Mouse (Mus musculus): ENCODE measurements around the gene AC140267.1.

AC140267.1 gene

GRCm38 (mm10) chr15:80228071-80228800 is 7.4 kb upstream of the AC140267.1 start:
- DNase-seq (ENCODE audit: low spot score): no peak

DNA sequence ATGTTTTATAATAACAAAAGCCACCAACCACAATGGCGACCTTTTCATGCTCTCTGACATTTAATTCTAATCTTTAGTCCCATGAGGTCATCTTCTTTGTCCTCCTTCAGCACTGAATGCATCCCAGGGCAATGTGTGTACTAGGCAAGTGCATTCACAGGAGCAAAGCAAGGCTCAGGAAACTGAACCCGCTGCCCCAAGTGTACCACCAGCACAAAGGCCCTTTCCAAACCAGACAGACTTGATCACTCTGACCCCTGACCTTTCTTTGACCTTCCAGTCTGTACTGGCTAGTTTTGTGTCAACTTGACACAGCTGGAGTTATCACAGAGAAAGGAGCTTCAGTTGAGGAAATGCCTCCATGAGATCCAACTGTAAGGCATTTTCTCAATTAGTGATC is 3.3 kb upstream of the AC140267.1 start:
- no peak for DNase-seq (ENCODE audit: low spot score)

DNA sequence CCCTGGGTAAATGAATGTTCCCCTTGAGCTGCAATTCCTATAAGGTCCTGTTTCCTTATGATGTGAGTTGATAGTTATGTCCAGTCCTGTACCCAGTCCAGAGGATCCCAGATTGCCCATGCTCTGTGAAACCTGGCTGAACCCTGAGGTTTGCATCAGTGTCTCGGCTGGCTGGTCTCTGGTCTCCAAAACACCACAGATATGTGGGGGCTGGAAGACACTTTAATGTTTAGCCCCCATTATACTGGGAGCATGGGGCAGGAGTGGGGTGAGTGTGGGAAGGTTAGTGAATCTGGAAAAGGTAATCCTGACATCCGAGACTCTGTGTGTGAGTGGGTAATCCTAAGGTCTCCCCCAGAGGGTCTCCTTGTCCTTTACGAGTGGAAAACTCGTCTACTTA is 2.6 kb upstream of the AC140267.1 start:
- DNase-seq (ENCODE audit: low spot score): no peak

GRCm38 (mm10) chr15:80233733-80234509 is 1.7 kb upstream of the AC140267.1 start, which contains the start of gene Mief1:
Gene Mief1 (plus strand): TSS chr15:80234018.
- DNase-seq (ENCODE audit: low spot score): peak; percentile 97

DNA sequence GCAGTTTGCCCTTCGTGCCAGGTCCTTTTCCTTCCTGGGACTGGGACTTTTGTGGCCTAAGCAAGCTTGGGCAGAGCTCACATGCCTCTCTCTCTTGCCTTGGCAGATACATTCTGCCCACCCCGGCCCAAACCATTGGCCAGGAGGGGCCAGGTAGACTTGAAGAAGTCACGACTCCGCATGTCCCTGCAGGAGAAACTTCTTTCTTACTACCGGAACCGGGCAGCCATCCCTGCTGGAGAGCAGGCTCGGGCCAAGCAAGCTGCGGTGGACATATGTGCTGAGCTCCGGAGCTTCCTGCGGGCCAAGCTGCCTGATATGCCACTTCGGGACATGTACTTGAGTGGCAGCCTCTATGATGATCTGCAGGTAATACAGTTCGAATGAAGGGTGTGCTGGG is 12.5 kb downstream of the AC140267.1 start:
- DNase-seq (ENCODE audit: low spot score): no peak

- DNase-seq (ENCODE audit: low spot score): no peak
Observed at GRCm38 (mm10) chr15:80248596-80248995, 13.0 kb downstream of the AC140267.1 start.

- DNase-seq (ENCODE audit: low spot score): no peak
Observed at GRCm38 (mm10) chr15:80249672-80250071, 14.0 kb downstream of the AC140267.1 start.

- DNase-seq (ENCODE audit: low spot score): peak; percentile 57
Observed at GRCm38 (mm10) chr15:80250586-80250985, 15.0 kb downstream of the AC140267.1 start.

DNA sequence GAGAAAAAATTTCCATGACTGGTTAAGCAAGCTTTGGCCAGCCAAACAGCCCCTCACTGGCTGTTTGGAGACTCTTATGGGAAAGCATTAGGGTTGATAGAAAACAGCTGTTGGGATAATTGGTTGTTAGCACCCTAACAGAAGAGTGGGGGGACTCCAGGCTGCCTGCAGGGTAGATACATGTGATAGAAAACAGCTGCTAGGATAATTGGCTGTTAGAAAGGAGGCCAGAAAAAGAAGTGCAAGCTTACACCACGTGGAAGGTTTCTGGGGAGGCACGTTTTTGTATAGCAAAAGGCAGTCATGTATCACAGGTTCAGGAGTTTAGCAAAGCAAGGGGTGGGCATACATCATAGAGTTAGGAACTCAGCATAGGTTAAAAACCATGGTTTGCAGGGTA is 17.9 kb downstream of the AC140267.1 start:
- DNase-seq (ENCODE audit: low spot score): no peak

DNA sequence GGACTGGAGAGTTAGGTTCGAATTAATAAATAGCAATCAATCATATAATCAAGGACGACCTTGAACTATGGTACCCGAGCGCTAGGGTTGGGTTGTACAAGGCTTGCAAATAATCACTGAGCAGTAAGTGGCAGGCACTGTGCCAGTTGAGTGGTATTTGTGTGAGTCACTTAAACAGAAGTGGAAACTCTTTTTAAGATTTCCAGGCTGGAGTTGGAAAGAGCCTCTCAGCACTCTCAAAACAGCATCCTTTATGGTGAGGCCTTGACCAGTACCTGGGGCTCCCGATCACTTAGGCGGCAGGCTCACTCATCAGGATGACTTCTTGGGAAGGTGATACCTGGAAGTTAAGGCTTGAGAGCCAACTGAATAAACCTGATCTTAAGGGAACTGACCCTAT is 18.6 kb downstream of the AC140267.1 start:
- DNase-seq (ENCODE audit: low spot score): no peak

- peak; percentile 98 for DNase-seq (ENCODE audit: low spot score)
Observed at GRCm38 (mm10) chr15:80254847-80255645, 19.4 kb downstream of the AC140267.1 start, which contains the start of gene Atf4. Gene Atf4 (plus strand): TSS chr15:80255184.

DNA sequence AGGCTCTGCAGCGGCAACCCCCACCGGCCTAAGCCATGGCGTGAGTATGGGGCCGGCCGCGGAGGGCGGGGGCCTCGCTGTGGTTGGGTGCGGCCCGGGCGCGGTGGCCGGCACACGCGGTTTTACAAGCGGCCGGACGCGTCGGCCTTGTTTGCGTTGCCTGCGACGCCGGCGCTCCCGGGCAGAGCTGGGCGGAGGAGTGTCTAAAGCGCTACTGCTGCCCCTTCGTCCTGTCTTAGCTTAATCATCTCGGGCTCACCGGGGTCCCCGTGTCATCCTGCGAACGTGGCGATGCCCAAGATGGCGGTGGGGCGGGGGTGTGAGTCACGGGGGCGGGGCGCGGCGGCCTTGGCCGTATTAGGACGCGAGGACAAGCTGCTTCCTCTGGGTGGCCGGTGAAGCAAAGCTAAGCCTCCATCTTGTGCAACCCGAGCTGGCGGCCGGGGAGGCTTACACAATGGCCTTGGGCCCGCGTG is 20.0 kb downstream of the AC140267.1 start:
- peak; percentile 75 for DNase-seq (ENCODE audit: low spot score)

DNA sequence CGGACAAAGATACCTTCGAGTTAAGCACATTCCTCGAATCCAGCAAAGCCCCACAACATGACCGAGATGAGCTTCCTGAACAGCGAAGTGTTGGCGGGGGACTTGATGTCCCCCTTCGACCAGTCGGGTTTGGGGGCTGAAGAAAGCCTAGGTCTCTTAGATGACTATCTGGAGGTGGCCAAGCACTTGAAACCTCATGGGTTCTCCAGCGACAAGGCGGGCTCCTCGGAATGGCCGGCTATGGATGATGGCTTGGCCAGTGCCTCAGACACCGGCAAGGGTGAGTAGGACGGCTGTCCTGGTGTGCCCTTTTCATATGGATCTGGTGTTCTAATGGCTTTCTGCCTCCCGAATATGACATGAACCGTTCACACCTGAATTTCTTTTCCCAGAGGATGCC is 20.6 kb downstream of the AC140267.1 start:
- DNase-seq (ENCODE audit: low spot score): no peak

DNA sequence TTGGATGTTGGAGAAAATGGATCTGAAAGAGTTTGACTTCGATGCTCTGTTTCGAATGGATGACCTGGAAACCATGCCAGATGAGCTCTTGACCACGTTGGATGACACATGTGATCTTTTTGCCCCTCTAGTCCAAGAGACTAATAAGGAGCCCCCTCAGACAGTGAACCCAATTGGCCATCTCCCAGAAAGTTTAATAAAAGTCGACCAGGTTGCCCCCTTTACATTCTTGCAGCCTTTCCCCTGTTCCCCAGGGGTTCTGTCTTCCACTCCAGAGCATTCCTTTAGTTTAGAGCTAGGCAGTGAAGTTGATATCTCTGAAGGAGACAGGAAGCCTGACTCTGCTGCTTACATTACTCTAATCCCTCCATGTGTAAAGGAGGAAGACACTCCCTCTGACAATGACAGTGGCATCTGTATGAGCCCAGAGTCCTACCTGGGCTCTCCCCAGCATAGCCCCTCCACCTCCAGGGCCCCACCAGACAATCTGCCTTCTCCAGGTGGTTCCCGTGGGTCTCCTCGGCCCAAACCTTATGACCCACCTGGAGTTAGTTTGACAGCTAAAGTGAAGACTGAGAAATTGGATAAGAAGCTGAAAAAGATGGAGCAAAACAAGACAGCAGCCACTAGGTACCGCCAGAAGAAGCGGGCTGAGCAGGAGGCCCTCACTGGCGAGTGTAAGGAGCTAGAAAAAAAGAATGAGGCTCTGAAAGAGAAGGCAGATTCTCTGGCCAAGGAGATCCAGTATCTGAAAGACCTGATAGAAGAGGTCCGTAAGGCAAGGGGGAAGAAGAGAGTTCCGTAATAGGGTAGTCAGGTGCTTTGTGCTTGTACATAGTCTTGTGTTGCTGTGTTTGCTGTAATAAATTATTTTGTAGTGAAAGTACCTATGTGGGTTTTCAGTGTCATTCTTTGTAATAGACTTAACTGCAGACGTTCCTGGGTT is 21.3 kb downstream of the AC140267.1 start:
- no peak for DNase-seq (ENCODE audit: low spot score)

GRCm38 (mm10) chr15:80257602-80258239 is 22.1 kb downstream of the AC140267.1 start:
- DNase-seq (ENCODE audit: low spot score): no peak

DNA sequence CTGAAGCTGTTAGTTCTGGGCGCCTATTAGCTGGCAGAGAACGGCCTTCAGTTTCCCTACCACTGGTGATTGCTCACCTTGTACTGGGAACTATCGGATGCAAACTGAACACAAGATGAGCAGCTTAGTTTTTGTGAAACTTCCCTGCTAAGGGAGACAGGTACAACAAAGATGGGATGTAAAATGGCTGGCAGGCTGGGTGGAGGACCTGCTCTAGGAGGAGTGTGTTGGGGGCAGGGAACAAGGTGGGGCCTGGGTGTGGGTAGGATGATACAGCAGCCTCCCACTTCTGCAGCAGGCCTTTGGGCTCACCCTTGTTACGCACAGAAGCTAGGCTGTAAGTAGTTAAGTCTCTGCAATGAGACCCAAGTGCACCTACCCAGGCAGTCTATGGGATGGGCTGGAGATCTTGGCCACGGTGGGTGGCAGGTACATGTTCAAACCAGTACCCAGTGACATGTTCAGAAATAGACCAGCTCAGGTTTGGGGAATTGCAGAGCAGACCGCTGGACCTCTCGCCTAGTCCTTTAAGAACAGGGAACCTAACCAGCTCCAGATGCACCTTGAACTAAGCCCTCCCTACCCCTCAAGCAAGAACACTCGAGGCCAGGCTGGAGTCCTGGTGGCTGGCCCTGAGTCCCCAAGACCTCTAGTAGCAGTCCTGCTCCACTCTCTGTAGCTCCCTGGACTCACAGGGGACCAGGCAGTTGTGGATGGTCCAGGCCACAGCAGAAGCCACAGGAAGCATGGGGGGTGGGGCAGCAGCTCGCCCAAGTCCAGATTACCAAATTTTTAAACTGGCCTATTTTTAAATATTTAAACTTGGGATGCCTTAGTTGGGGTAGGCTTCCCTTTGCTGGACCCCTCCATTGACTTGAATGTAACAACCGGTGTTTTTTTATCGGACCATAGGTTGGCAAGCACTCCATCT is 22.9 kb downstream of the AC140267.1 start:
- no peak for DNase-seq (ENCODE audit: low spot score)

- no peak for DNase-seq (ENCODE audit: low spot score)
Observed at GRCm38 (mm10) chr15:80259406-80260045, 23.9 kb downstream of the AC140267.1 start.

DNA sequence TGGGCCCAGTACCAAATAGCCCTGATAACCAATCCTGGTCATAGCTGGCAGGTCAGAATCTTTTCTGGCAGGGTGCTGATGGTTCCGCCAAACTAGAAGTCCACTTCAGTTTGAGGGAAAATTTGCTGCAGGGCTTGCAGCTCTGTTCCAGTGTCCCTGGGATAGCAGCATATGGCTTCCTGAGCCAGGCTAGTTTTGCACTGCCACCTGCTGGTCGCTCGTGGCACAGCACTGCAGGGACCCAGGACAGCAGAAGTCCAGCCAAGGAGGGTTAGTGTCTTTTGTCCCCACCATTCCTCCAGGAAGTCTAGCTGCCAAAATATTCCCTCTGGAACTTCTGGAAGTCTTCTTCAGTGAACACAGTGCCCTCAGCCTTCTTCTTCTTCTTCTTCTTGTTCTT is 25.0 kb downstream of the AC140267.1 start:
- DNase-seq (ENCODE audit: low spot score): no peak

DNA sequence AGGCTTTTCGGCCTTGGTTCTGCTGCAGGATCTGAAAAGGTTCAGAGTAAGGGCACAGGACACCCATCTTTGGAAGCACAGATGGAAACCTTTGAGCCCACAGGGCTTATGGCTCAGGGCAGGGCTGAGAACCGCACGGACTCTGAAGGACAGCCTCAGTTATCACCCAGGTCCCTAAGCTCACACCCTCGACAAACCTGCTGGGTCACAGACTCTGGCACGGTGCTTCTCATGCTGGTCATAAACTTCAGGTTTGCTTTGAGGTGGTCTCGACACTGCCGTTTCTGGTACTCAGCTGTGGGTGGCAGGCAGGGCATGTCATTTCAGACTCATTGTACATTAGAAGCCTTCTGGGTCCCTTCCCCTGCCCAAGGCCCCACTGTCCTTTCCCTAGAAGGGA is 25.5 kb downstream of the AC140267.1 start:
- no peak for DNase-seq (ENCODE audit: low spot score)

Data from ovary, adult 18-20 months (tissue).